Mouse (Mus musculus): ENCODE measurements around the gene Arfgef3. TPM values are rescaled to one million over a fixed set of nuclear protein-coding genes. Genes with fewer than 3 reads are reported as not detected.
"Not testable (repeated sequence)": the region's sequence is repeated elsewhere in the genome, so short reads cannot be mapped to it uniquely, and the experiment has no call there.

Gene Arfgef3
- total RNA-seq, 2 experiments from 2014 or later, result 0.93 to 2.0 TPM

DNA sequence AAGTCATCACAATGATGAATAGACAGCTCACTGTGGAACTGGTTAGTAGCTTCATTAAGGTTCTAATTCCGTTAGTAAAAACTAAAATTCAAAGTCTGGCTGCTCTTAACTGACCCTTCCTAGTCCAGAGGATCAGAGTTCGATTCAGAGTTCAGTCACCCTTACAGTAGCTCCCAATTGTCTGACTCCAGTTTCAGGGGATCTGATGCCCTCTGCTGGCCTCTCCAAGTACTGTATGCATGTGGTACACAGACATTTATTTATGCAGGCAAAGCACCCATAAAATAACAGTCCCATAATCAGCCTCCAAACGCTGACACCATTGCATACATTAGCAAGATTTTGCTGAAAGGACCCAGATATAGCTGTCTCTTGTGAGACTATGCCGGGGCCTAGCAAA, 141.7 kb downstream of the Arfgef3 start:
- ATAC-seq (replicated peaks; ENCODE audit: poor library complexity, severe bottlenecking), result peak; percentile 72

- ATAC-seq (replicated peaks; ENCODE audit: poor library complexity, severe bottlenecking), result no peak
Measured at GRCm38 (mm10) chr10:18597601-18598000, 146.1 kb downstream of the Arfgef3 start.

DNA sequence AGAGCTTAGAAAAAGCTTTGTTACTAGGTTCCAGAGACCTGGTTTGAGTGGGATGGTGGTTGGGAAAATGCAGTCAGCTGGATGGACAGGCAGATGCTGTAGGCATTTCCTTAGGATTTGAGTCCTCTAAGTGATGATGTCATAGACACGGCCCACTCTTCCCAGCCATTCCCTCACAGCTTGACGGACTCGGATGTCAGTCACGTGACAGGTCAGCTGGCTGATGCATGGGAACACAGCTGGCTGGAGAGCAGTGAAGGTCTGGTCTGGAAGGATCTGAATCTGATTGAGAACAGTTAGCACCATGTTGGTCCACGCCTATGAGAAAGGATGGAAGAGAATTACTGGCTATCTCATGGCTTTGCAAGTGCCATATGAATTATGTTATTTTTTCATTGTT, 154.3 kb downstream of the Arfgef3 start:
- ATAC-seq (replicated peaks; ENCODE audit: poor library complexity, severe bottlenecking), result no peak

- no peak for ATAC-seq (replicated peaks; ENCODE audit: poor library complexity, severe bottlenecking)
Measured at GRCm38 (mm10) chr10:18584188-18584587, 159.6 kb downstream of the Arfgef3 start.

DNA sequence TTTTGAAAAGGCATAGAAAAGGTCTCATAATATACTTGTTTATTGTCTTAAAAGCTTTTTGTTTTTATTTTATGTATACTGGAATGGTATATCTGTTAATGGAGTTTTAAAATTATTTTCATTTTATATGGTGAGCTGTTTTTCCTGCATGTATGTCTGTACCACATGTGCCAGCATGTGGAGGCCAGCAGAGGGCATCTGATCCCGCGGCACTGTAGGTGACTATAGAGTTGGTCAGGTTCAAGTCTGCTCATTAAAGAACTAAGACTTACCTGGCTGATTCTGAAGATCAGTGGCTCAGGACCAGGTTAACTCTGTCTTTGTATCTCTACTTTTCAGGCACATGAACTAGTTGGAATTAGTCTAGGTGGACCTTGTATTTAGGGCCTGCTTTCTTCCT, 171.2 kb downstream of the Arfgef3 start:
- ATAC-seq (replicated peaks; ENCODE audit: poor library complexity, severe bottlenecking), result 0 out of 2 replicates have a peak, but pooled peaks have one; percentile 42

DNA sequence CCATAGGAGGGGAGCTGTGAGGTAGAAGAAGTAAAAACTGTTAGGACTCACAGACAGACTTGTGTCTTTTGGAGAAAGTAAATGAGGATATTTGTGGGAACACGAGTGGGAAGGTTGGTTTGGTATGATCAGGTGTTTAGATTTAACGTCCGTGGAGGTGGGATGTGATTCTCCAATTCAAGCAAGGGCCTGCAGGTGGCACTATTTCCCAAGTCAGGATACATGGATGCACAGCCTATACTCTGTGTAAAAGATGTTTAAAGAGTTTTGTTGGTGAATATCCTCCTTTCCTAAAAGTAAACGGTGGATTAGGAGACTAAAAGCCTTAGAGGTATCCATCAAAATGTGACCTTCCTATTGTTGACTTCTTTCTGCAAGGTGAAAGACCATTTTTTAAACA, 180.8 kb downstream of the Arfgef3 start:
- peak; percentile 50; the same call in 1 of the 2 replicates for ATAC-seq (replicated peaks; ENCODE audit: poor library complexity, severe bottlenecking)

DNA sequence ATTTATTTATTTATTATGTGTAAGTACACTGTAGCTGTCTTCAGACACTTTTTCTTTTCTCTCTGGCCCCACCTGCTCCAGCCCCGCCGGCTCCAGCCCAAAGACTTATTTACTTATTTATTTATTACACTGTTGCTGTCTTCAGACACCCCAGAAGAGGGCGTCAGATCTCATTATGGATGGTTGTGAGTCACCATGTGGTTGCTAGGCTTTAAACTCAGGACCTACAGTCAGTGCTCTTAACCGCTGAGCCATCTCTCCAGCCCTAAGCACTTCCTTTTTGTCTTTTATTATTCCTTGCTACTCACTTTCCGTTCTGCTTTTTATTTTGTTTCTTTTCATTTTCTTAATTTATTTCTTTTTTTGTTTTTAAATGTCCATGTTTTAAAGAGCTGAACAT, 182.3 kb downstream of the Arfgef3 start:
- ATAC-seq (replicated peaks; ENCODE audit: poor library complexity, severe bottlenecking), result peak; percentile 75

- not testable (repeated sequence) for ATAC-seq (replicated peaks; ENCODE audit: poor library complexity, severe bottlenecking)
Measured at GRCm38 (mm10) chr10:18559076-18559475, 184.7 kb downstream of the Arfgef3 start.

GRCm38 (mm10) chr10:18549321-18550216, 194.2 kb downstream of the Arfgef3 start:
- ATAC-seq (replicated peaks; ENCODE audit: poor library complexity, severe bottlenecking), result no peak

DNA sequence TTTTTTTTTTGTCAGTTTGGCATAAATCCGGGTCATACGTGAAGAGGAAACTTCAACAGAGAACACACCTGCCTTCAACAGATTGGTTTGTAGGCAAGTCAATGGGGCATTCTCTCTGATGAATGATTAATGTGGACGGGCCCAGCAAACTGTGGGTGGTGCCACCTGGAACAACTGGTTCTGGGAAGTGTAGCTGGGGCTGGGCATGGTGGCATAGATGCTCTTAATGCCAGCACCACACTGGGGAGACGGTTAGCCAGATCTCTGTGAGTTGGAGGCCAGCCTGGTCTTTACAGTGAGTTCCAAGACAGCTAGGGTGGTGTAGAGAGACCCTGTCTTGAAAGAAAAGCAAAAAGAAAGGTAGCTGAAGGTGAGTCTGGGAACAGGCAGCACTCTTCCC, 196.4 kb downstream of the Arfgef3 start:
- no peak for ATAC-seq (replicated peaks; ENCODE audit: poor library complexity, severe bottlenecking)

GRCm38 (mm10) chr10:18545813-18546235, 197.9 kb downstream of the Arfgef3 start, which contains the start of gene Hebp2:
TSS of gene Hebp2 (minus strand) at chr10:18546076.
- ATAC-seq (replicated peaks; ENCODE audit: poor library complexity, severe bottlenecking), result peak; percentile 97

GRCm38 (mm10) chr10:18545309-18545708, 198.4 kb downstream of the Arfgef3 start:
- ATAC-seq (replicated peaks; ENCODE audit: poor library complexity, severe bottlenecking), result no peak; the same call in 1 of the 2 replicates

DNA sequence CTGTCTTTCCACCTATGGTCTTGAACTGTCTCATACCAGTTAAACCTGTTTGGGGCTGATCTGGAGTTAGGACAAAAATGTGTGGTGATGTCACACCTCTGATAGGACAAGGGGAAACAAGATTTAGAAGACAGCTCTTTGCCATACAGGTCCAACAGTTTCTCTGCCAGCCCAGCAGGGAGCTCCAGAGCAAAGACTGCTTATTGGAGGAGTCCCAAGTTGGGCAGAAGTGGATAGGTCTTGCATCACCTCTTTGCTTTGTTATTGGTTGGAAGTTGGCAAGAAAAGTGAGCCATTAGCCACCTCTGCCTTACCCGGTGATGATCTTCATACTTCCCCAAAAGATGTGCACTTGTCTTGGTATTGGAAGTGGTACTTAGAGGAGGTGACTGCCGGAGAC, 206.9 kb downstream of the Arfgef3 start:
- ATAC-seq (replicated peaks; ENCODE audit: poor library complexity, severe bottlenecking), result no peak

- peak; percentile 78 for ATAC-seq (replicated peaks; ENCODE audit: poor library complexity, severe bottlenecking)
Measured at GRCm38 (mm10) chr10:18532293-18532692, 211.5 kb downstream of the Arfgef3 start.

Other genes starting within 250 kb of the Arfgef3 start
- not detected in 2 replicates for gene Hebp2, start 197.9 kb downstream of the Arfgef3 start, total RNA-seq (2014; fragmentation: Nextera tagmentation)
- 1.2 and 2.3 TPM in 2 replicates for gene Hebp2, start 197.9 kb downstream of the Arfgef3 start, total RNA-seq (2017)
- gene Gm4922, start 42.8 kb upstream of the Arfgef3 start, total RNA-seq (2014; fragmentation: Nextera tagmentation), result not detected in 2 replicates
- gene Gm4922, start 42.8 kb upstream of the Arfgef3 start, total RNA-seq (2017), result not detected in 2 replicates
- 0.88 and 2.6 TPM in 2 replicates for gene Perp, start 101.1 kb upstream of the Arfgef3 start, total RNA-seq (2014; fragmentation: Nextera tagmentation)
- gene Perp, start 101.1 kb upstream of the Arfgef3 start, total RNA-seq (2017), result 2.0 and 2.7 TPM in 2 replicates

Measured in granulocyte monocyte progenitor cell, adult 5-6 weeks (primary cell).